Mouse (Mus musculus) CD8-positive naive resting alpha-beta T cell, adult 2 months (primary cell): ENCODE measurements around the gene Efcab2.

Source experiments
- DNase-seq, 2 experiments: peaks; one replicate each; pipeline ENCODE4 v3.0.0; 2022; ENCODE audit warnings: low read depth in 2 of 2, low spot score in 2 of 2

Gene Efcab2

GRCm38 (mm10) chr1:178405951-178406711 lies at the start of gene Efcab2:
Gene Efcab2, plus strand, starts transcription at chr1:178406085.
- peak; percentile 88 for DNase-seq

DNA sequence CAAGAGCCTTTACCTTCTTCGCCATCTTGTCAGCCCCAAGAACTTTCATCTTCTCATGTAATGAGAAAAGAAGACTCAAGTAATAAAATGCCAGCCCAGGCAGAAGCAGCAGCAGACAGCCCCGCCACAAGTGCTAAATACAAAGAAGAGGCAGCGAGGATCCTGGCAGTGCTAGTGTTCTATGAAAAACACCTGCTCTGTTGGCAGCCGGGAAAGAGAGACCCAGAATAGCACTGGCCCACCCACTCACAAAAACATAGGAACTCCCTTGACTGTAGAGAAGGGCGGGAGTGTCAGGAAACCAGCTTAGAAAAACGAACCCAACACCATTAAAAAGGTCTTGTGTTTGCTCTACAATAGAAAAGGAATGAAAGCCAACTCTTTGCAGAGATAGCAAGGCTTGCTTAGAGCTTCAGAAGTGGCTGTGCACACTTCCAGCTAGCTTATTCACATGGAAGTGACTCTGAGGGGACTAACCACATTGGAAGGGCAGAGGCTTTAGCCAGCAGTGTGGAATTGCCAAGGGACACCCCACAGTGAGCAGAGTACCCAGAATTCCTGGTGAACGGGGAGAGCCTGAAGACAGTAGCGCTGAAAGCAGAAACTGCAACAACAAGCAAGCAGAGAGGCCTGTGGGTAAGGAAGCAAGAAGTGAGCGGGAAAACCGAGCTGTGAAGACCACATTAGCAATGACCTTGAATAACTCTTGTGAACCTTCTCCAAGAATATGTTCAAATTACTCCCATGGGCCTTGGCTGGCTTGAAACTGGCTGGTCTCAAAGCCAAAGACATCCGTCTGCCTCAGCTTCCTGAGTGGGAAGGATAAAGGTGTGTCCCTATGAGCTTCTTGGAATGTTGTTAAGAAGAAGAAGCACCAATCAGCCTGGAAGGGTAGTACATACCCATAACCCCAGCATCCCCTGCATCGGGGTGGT lies 47.8 kb upstream of the Efcab2 start:
- no peak for DNase-seq

DNA sequence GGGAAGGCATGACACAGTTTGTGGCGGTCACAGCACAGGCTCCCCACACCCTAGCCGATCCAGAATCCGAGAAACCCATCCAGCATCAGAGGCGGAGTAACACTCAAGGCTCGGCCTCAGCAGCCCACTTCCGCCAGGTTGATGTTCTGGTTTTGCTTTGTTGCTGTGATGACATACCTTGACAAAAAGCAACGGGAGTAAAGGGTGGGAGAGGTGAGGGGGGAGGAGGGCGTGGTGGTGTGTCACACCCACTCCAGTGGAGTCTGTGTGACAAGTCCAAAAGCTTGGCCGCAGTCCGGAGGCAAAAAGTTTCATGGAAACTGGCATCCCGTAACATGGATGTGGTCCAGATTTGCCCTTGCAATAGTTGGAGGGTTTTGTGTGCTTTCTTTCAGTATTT lies 45.6 kb upstream of the Efcab2 start:
- no peak for DNase-seq

DNA sequence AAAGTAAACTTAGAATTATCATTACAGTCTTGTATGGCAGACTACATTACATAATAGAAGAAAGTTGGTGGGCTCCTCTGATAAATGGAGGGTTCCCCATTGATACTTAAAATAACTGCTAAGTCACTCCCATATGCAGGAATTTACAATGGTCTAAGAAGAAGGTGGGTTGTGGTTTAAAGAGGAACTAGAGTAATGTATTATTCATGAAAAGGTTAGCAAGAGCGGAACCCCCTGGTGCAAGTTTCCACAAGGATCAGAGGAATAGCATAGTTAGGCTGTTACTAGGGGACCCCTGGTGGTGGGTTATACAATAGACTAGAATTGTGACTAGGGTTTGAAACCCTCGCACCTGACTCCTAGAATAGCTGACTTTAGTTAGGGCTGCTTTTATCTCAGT lies 45.2 kb upstream of the Efcab2 start:
- peak in 1 of 2 experiments; percentile 20 for DNase-seq

DNA sequence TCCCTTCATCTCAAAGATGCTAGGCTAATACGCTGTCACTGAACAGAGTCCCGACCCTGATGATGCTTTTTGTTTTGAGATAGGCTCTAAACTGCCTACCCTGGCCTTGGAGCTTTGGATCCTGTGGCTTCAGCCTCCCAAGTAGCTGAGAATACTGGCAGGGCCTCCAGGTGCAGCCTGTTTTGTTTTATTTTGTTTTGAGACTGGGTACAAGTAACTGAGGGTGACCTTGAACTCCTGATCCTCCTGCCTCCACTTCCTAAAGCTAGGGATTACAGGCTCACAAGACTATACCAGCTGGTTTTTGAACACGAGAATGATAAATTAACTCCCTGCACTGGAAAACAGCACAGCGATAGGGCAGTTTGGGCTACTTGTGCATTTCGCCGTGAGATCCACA lies 40.7 kb upstream of the Efcab2 start:
- DNase-seq, result no peak

DNA sequence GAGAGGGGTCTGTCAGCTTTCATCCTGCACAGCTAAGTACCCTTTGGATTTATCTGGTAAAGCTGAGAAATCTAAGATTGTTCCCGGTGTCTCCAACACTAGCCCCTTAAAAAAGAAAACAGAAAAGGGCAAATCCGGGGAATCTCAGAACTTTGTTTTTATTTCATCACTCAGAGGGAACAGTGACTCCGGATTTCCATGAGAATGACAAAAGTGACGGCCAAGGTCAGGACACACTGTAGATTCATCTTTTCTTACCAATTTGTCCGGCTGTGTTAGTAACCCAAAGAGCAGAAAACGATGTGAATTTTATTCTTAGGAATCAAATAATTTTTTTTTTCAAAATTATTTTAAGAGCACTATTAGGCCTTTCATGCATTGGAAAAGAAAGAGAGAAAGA lies 37.8 kb upstream of the Efcab2 start:
- no peak for DNase-seq

- peak; percentile 88 to 91 for DNase-seq
Measured at GRCm38 (mm10) chr1:178368548-178369271, 37.2 kb upstream of the Efcab2 start.

GRCm38 (mm10) chr1:178369272-178369651 lies 36.6 kb upstream of the Efcab2 start:
- peak in 1 of 2 experiments; percentile 50 for DNase-seq

DNA sequence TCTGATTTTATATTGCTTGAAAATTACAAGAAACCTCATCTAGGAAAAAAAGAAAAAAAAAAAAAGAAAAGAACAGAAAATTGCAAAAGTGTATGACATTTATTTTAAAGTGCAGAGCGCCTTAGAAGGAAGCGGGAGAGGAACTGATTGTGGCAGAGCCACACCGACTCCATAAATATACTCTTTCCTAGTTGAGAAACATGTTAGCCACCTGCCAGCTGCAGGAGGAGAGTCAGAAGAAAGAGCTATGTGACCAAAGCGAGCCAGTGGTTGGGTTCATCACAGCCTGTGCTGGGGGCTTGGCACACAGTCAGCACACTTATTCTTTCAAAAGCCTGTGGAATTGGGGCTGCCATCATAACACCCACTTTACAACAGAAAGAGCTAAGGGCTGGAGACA lies 33.2 kb upstream of the Efcab2 start:
- no peak for DNase-seq

DNA sequence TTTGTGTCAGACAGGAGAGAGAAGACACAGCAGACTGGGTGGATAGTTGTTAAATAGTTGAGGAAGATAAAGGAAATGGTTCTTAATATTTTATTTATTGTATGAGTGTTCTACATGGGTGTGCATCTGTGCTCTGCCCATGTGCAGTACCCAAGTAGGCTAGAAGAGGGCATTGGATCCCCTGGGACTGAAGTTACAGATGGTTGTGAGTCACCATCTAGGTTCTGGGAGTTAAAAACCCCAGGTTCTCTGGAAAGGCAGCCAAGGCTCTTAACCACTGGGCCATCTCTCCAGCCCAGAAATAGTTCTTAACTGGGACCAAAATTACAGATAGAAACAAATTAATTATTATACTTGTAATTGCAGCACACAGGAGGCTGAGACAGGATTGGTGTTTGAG lies 30.5 kb upstream of the Efcab2 start:
- no peak for DNase-seq

DNA sequence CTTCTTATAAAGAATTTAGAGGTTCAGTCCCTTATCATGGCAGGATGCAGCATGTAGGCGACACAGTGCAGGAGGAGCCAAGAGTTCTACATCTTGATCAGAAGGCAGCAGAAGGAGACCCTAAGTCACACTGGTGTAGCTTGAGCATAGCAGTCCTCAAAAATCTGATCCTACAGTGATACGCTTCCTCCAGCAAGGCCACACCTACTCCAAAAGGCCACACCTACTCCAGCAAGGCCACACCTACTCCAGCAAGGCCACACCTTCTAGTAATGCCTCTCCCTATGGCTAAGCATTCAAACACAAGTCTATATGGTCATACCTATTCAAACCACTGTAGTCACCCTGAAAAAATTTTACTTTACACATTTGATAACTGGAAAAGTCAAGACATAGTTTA lies 29.8 kb upstream of the Efcab2 start:
- no peak for DNase-seq

DNA sequence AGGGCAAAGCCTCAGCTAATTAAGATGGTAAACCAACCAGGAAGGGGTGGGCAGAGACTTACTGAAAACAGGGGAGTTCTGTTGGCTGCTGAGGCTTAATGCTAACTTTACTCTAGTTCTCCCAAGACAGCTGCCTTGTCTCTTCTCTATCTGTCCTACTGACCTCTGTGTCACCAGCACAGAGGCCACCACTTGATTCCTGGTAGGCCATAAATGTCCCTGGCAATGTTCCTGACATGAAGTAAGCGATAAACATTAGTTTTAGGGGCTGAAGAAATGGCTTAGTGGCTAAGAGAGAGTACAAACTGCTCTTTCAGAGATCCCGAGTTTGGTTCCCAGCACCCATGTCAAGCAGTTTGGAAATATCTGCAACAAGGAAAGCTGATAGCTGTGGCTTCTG lies 29.0 kb upstream of the Efcab2 start:
- no peak for DNase-seq

DNA sequence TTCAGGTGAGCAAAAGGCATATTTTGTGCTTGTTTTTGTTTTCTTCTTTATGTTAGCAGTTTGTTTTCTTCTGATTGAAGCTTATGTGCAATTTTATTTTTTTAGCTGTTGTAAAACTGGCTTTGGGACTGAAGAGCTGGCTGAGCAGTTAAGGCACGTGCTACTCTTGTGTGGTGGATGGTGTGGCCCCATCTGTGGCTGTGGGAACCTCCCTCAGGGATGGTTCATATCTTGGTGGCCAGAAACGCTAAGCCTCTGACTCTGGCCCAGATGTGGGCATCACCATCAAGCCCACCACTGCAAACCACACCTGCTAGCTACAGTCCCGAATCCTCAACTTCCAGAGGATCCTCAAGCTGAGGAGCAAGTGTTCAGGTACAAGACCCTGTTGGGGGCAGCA lies 27.8 kb upstream of the Efcab2 start:
- no peak for DNase-seq

- DNase-seq, result no peak
Measured at GRCm38 (mm10) chr1:178379224-178379623, 26.7 kb upstream of the Efcab2 start.

DNA sequence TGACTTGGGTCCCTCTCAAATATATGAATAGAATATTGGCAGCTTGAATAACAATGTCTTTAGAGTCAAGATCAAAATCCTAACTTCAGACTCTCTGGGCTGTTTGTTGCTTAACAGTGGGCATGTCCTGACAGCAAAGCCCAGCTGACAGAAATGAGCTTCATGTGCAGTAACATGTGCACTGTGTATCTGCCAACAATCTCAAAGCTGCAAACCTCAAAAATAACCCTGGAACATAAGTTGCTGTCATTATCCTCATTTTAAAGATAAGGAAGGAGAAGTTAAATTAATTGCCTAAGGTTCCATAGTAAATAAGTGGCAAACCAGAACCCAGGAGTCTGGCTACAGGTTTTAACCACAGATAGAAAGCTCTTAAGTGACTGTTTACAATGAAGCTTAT lies 23.7 kb upstream of the Efcab2 start:
- DNase-seq, result no peak

- DNase-seq, result no peak
Measured at GRCm38 (mm10) chr1:178388802-178389201, 17.1 kb upstream of the Efcab2 start.

DNA sequence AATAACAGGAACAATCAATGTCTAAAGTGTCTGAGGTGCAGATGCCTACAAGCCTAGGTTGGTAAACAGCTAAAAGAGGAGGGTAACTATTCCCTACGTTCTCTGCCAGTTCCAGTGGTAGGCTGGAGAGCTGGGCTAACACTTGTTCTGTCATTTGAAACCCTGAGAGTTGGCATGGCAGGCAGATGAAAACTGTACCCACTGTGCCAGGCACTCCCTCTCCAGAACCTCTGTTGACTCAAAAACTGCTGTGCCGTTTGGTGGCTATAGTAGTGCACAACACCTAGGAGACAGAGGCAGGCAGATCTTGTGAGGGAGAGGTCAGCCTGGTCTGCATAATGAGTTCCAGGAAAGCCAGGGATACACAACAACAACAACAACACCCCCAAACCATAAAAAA lies 16.5 kb upstream of the Efcab2 start:
- DNase-seq, result no peak

DNA sequence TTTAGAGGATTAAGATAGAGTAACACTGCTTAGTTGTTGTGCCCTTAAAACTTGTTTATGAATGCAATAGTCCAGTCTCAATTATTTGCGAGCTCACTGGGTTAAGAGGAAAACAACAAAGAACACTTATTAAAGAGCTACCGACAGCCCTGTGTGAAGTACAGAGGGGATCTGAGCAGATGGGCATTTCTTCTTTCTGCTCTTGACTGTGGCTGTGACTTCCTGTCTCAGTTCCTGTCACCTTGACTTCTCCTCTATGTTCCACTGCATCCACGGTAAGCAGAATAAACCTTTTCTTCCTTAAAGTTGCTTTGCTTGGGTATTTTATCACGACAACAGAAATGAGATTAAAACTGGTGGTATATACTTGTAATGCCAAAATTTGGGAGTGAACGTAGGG lies 12.9 kb upstream of the Efcab2 start:
- no peak for DNase-seq

- DNase-seq, result no peak
Measured at GRCm38 (mm10) chr1:178395091-178395490, 10.8 kb upstream of the Efcab2 start.

DNA sequence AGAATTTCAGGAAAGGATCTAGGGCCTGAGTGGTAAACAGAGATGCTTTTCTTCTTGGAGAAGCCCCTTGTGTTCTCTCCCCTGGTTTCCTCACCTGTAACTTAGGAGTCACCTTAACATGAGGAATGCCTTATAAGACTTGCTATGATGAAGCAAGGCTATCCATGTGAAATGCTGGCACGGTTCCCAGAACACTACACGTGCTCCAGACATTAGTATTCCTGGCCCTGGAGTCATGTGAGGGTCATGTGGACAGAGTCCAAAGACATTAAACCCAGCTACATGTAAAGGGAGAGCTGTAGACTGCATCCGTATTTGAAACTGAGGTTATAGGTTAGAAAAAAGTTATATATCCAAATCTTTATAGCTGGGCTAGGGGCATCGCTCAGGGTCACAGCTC lies 9.5 kb upstream of the Efcab2 start:
- DNase-seq, result no peak

DNA sequence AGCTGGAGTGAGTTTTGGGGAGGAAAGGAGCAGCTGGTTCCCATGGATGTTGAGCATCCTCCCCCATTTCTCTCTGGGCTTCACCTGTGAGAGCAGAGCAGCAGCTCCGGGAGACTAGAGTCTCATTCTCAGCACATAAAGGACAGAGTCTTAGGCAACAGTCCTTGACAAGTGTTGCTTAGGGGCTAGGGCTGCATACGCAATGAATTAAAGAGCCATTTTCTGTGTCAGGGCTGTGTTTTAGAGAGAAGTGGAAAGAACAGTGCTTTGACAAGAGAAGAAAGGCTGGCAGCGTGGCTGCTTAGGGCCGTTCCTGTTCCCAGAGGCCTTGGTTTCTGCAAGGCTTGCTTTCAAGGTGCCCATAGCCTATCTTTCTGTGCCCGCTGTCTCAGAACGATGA lies 6.0 kb upstream of the Efcab2 start:
- DNase-seq, result no peak

GRCm38 (mm10) chr1:178400652-178401051 lies 5.2 kb upstream of the Efcab2 start:
- no peak for DNase-seq
